Mouse (Mus musculus) CH12.LX (cell line): ENCODE data around the gene Gm49383. TPM values are rescaled to one million over a fixed set of nuclear protein-coding genes. Genes with fewer than 3 reads are reported as not detected.

Experiments used
- DNase-seq: peaks from one replicate; pipeline ENCODE4 v3.0.0-alpha.2; 2013; ENCODE audit errors: extremely low read depth
- H3K27ac ChIP-seq: 2 replicates; pipeline ENCODE4 v1.5.1; 2012; ENCODE audit warnings: low read depth, mild to moderate bottlenecking, control low read depth, moderate library complexity; ENCODE audit not compliant: insufficient read depth
- H3K27me3 ChIP-seq: replicated peaks from 2 replicates; pipeline ENCODE3; 2012; ENCODE audit warnings: inconsistent platforms
- H3K36me3 ChIP-seq, 2 experiments: replicated peaks in 1 of 2; 2 replicates each; pipeline versions ENCODE3 to v1.6.1; 2012; ENCODE audit warnings: inconsistent platforms in 1 of 2, low read length in 1 of 2, mild to moderate bottlenecking in 1 of 2, mixed read lengths in 1 of 2, moderate library complexity in 1 of 2; ENCODE audit not compliant: control insufficient read depth in 1 of 2, insufficient read depth in 1 of 2
- H3K4me1 ChIP-seq, 2 experiments: 2 replicates each; pipeline ENCODE4 v1.6.1; 2012; ENCODE audit warnings: inconsistent platforms in 1 of 2, moderate library complexity in 1 of 2; ENCODE audit not compliant: insufficient read depth in 2 of 2, control insufficient read depth in 1 of 2
- H3K4me2 ChIP-seq: 2 replicates; pipeline ENCODE4 v1.6.1; 2012; ENCODE audit warnings: low read depth, mild to moderate bottlenecking, control low read depth; ENCODE audit not compliant: poor library complexity, insufficient read depth, severe bottlenecking
- H3K4me3 ChIP-seq, 3 experiments: fragments of 150-350 bp in 1 of 3; sonication (generic) in 1 of 3; replicated peaks in 1 of 3; 2 replicates each; pipeline versions ENCODE3 to v1.5.1; 2011 to 2012; ENCODE audit warnings: low read depth in 2 of 3, low read length in 2 of 3, mild to moderate bottlenecking in 2 of 3, moderate library complexity in 2 of 3, control low read depth in 1 of 3, improper control_type of control experiment in 1 of 3, inconsistent platforms in 1 of 3, mixed read lengths in 1 of 3; ENCODE audit not compliant: poor library complexity in 1 of 3
- H3K79me2 ChIP-seq: replicated peaks from 2 replicates; pipeline ENCODE4 v1.6.1; 2012; ENCODE audit warnings: mild to moderate bottlenecking, moderate library complexity; ENCODE audit not compliant: control insufficient read depth, poor library complexity, insufficient read depth, severe bottlenecking; ENCODE audit errors: extremely low read depth
- H3K9ac ChIP-seq: 2 replicates; pipeline ENCODE4 v1.6.1; 2012; ENCODE audit warnings: low read depth, mild to moderate bottlenecking, control low read depth, moderate library complexity; ENCODE audit not compliant: insufficient read depth
- H3K9me3 ChIP-seq: replicated peaks from 2 replicates; pipeline ENCODE3; 2012; ENCODE audit warnings: low read length, inconsistent platforms, mixed read lengths
- CTCF ChIP-seq, 2 experiments: IDR thresholded peaks in 1 of 2; conservative IDR thresholded peaks in 1 of 2; 2 replicates each; pipeline ENCODE4 v1.5.1; 2011 to 2012; ENCODE audit warnings: low read depth in 2 of 2, low read length in 2 of 2, improper control_type of control experiment in 1 of 2, inconsistent platforms in 1 of 2, mild to moderate bottlenecking in 1 of 2, moderate library complexity in 1 of 2
- E2F4 ChIP-seq: IDR thresholded peaks from 2 replicates; pipeline ENCODE4 v1.6.1; 2011; ENCODE audit warnings: low read depth, low read length, improper control_type of control experiment; ENCODE audit not compliant: insufficient replicate concordance
- ETS1 ChIP-seq: conservative IDR thresholded peaks from 2 replicates; pipeline ENCODE4 v1.6.1; 2012; ENCODE audit warnings: low read depth, mild to moderate bottlenecking, inconsistent platforms, low read length, improper control_type of control experiment, moderate library complexity
- NELFE ChIP-seq: IDR thresholded peaks from 2 replicates; pipeline ENCODE4 v1.6.1; 2011; ENCODE audit warnings: low read depth, low read length, improper control_type of control experiment
- POLR2AphosphoS2 ChIP-seq: IDR thresholded peaks from 2 replicates; pipeline ENCODE4 v1.6.1; 2011; ENCODE audit warnings: low read depth, low read length, improper control_type of control experiment
- SIN3A ChIP-seq: IDR thresholded peaks from 2 replicates; pipeline ENCODE4 v1.6.1; 2012; ENCODE audit warnings: low read length, improper control_type of control experiment, inconsistent platforms
- TBP ChIP-seq: conservative IDR thresholded peaks from 2 replicates; pipeline ENCODE4 v1.6.1; 2011; ENCODE audit warnings: low read depth, low read length, improper control_type of control experiment
- dilution Hi-C: fragments of 300-500 bp; cut with MboI; formaldehyde crosslinking; loops from 2 replicates; pipeline ENCODE4 v1.14.3; 2020; ENCODE audit warnings: low sequenced_read_pairs; ENCODE audit not compliant: extremely low pct_unique_long_range_greater_than_20kb, extremely low pct_ligation_motif_present
- in situ Hi-C: fragments of 300-500 bp; cut with MboI; formaldehyde crosslinking; loops from 3 replicates; pipeline ENCODE4 v1.14.3; 2019; ENCODE audit warnings: low sequenced_read_pairs, low pct_ligation_motif_present, low pct_unique_long_range_greater_than_20kb, mixed read lengths
- polyA plus RNA-seq: library from polyadenylated mRNA; unstranded; fragments of >175 nt; gene quantifications from 2 replicates; pipeline ENCODE4 v1.2.1, GENCODE M21; 2012; ENCODE audit warnings: low read depth; ENCODE audit not compliant: insufficient read length
- total RNA-seq, 2 experiments: library from RNA; depleted of rRNA; stranded (reverse); fragments of 300-350 nt in 1 of 2; fragments of >200 nt in 1 of 2; gene quantifications; 2 replicates each; pipeline ENCODE4 v1.2.3; 2012 to 2014

Gm49383 gene
- total and polyA plus RNA-seq, 3 experiments, result 19.1 to 52.1 (median 21.3) TPM

GRCm38 (mm10) chr12:69143460-69143859 lies 53.4 kb downstream of the Gm49383 start (continued):
- no peak for TF ChIP-seq ETS1

- Histone ChIP-seq H3K27ac (no peak overlapping the region), H3K9ac (no peak overlapping the region), H3K4me3 (no peak overlapping the region), H3K9me3 (no peaks in the 10 kb centered on the region), H3K4me1 (no peaks in the 10 kb centered on the region), H3K36me3 (no peaks in the 10 kb centered on the region), H3K4me2 (no peak overlapping the region), H3K79me2 (no peaks in the 10 kb centered on the region), H3K27me3 (no peaks in the 10 kb centered on the region)
- in situ Hi-C loops, result no loop called here
- dilution Hi-C loops, result no loop called here
- no peak for DNase-seq
- TF ChIP-seq SIN3A (no peak), ETS1 (no peak), POLR2AphosphoS2 (no peak), E2F4 (no peak)
Observed at GRCm38 (mm10) chr12:69139841-69140240, 57.1 kb downstream of the Gm49383 start.

- in situ Hi-C loops (no loop called here), dilution Hi-C loops (no loop called here)
- no peak overlapping the region for H3K4me2 ChIP-seq
- H3K9ac ChIP-seq, result no peak overlapping the region
- no peaks in the 10 kb centered on the region for H3K79me2 ChIP-seq
- DNase-seq, result no peak
- no peak overlapping the region for H3K27ac ChIP-seq
- H3K4me3 ChIP-seq, result no peak overlapping the region
- no peaks in the 10 kb centered on the region for H3K27me3 ChIP-seq
- TF ChIP-seq NELFE (no peak), ETS1 (no peak), POLR2AphosphoS2 (no peak), CTCF (conservative IDR thresholded peaks at IDR 0.05 in 1 of 2, IDR thresholded peaks at IDR 0.05 in 1 of 2; ENCODE audit: low read depth in 2 of 2, low read length in 2 of 2) (no peak), TBP (no peak)
- no peaks in the 10 kb centered on the region for H3K9me3 ChIP-seq
- H3K4me1 ChIP-seq, result no peaks in the 10 kb centered on the region
- H3K36me3 ChIP-seq, result no peaks in the 10 kb centered on the region
Observed at GRCm38 (mm10) chr12:69139201-69139600, 57.7 kb downstream of the Gm49383 start.

Other genes starting within 250 kb of the Gm49383 start
- 5,149 and 5,532 TPM in 2 replicates for gene Rps29, start 37.9 kb downstream of the Gm49383 start, total RNA-seq (2012; rRNA removed)
- 460 and 635 TPM in 2 replicates for gene Rps29, start 37.9 kb downstream of the Gm49383 start, total RNA-seq (2014; rRNA removed)
- 1,193 and 1,316 TPM in 2 replicates for gene Rps29, start 37.9 kb downstream of the Gm49383 start, polyA plus RNA-seq
- 9.1 and 9.2 TPM in 2 replicates for gene Lrr1, start 28.3 kb downstream of the Gm49383 start, total RNA-seq (2012; rRNA removed)
- 33.6 and 35.0 TPM in 2 replicates for gene Lrr1, start 28.3 kb downstream of the Gm49383 start, total RNA-seq (2014; rRNA removed)
- gene Lrr1, start 28.3 kb downstream of the Gm49383 start, polyA plus RNA-seq, result 23.8 and 24.6 TPM in 2 replicates
- gene Rpl36al, start 13.0 kb downstream of the Gm49383 start, total RNA-seq (2012; rRNA removed), result 1,571 and 1,698 TPM in 2 replicates
- 1,160 and 1,263 TPM in 2 replicates for gene Rpl36al, start 13.0 kb downstream of the Gm49383 start, total RNA-seq (2014; rRNA removed)
- 748 and 828 TPM in 2 replicates for gene Rpl36al, start 13.0 kb downstream of the Gm49383 start, polyA plus RNA-seq
- 58.1 and 72.2 TPM in 2 replicates for gene Mgat2, start 12.9 kb downstream of the Gm49383 start, total RNA-seq (2012; rRNA removed)
- 104 and 106 TPM in 2 replicates for gene Mgat2, start 12.9 kb downstream of the Gm49383 start, total RNA-seq (2014; rRNA removed)
- 48.7 and 54.2 TPM in 2 replicates for gene Mgat2, start 12.9 kb downstream of the Gm49383 start, polyA plus RNA-seq
- gene Dnaaf2, start 1.3 kb upstream of the Gm49383 start, total RNA-seq (2012; rRNA removed), result 8.4 and 9.7 TPM in 2 replicates
- 26.6 and 28.6 TPM in 2 replicates for gene Dnaaf2, start 1.3 kb upstream of the Gm49383 start, total RNA-seq (2014; rRNA removed)
- 3.7 and 6.9 TPM in 2 replicates for gene Dnaaf2, start 1.3 kb upstream of the Gm49383 start, polyA plus RNA-seq
- 23.4 and 24.9 TPM in 2 replicates for gene Gm49384, start 7.2 kb upstream of the Gm49383 start, total RNA-seq (2012; rRNA removed)
- gene Gm49384, start 7.2 kb upstream of the Gm49383 start, total RNA-seq (2014; rRNA removed), result 54.9 and 63.9 TPM in 2 replicates
- gene Gm49384, start 7.2 kb upstream of the Gm49383 start, polyA plus RNA-seq, result 28.3 and 34.4 TPM in 2 replicates
- gene Pole2, start 31.1 kb upstream of the Gm49383 start, total RNA-seq (2012; rRNA removed), result 32.6 and 38.3 TPM in 2 replicates
- gene Pole2, start 31.1 kb upstream of the Gm49383 start, total RNA-seq (2014; rRNA removed), result 143 and 148 TPM in 2 replicates
- 37.1 and 37.3 TPM in 2 replicates for gene Pole2, start 31.1 kb upstream of the Gm49383 start, polyA plus RNA-seq
- gene Klhdc1, start 44.1 kb upstream of the Gm49383 start, total RNA-seq (2012; rRNA removed), result 4.2 and 6.4 TPM in 2 replicates
- 8.2 TPM in 2 replicates for gene Klhdc1, start 44.1 kb upstream of the Gm49383 start, total RNA-seq (2014; rRNA removed)
- 5.9 and 7.2 TPM in 2 replicates for gene Klhdc1, start 44.1 kb upstream of the Gm49383 start, polyA plus RNA-seq
- gene Klhdc2, start 99.6 kb upstream of the Gm49383 start, total RNA-seq (2012; rRNA removed), result 103 and 120 TPM in 2 replicates
- gene Klhdc2, start 99.6 kb upstream of the Gm49383 start, total RNA-seq (2014; rRNA removed), result 280 and 288 TPM in 2 replicates
- gene Klhdc2, start 99.6 kb upstream of the Gm49383 start, polyA plus RNA-seq, result 81.8 and 85.3 TPM in 2 replicates
- gene Nemf, start 160.1 kb upstream of the Gm49383 start, total RNA-seq (2012; rRNA removed), result 34.3 and 37.5 TPM in 2 replicates
- gene Nemf, start 160.1 kb upstream of the Gm49383 start, total RNA-seq (2014; rRNA removed), result 56.6 and 71.0 TPM in 2 replicates
- gene Nemf, start 160.1 kb upstream of the Gm49383 start, polyA plus RNA-seq, result 44.9 and 54.7 TPM in 2 replicates
- 273 and 312 TPM in 2 replicates for gene Arf6, start 175.0 kb upstream of the Gm49383 start, total RNA-seq (2012; rRNA removed)
- gene Arf6, start 175.0 kb upstream of the Gm49383 start, total RNA-seq (2014; rRNA removed), result 308 and 375 TPM in 2 replicates
- 224 and 258 TPM in 2 replicates for gene Arf6, start 175.0 kb upstream of the Gm49383 start, polyA plus RNA-seq
- gene Gm9887, start 175.4 kb upstream of the Gm49383 start, total RNA-seq (2012; rRNA removed), result 4.3 TPM in 2 replicates
- gene Gm9887, start 175.4 kb upstream of the Gm49383 start, total RNA-seq (2014; rRNA removed), result not detected in 2 replicates
- 3.4 and 4.3 TPM in 2 replicates for gene Gm9887, start 175.4 kb upstream of the Gm49383 start, polyA plus RNA-seq